Mouse (Mus musculus) fibroblast of lung, adult 2 months (primary cell): ENCODE results near the gene Rap1gap2.

ENCODE experiments used
- DNase-seq: peaks from one replicate; pipeline ENCODE4 v3.0.0-alpha.2; 2011; ENCODE audit warnings: low read depth

Gene Rap1gap2

DNA sequence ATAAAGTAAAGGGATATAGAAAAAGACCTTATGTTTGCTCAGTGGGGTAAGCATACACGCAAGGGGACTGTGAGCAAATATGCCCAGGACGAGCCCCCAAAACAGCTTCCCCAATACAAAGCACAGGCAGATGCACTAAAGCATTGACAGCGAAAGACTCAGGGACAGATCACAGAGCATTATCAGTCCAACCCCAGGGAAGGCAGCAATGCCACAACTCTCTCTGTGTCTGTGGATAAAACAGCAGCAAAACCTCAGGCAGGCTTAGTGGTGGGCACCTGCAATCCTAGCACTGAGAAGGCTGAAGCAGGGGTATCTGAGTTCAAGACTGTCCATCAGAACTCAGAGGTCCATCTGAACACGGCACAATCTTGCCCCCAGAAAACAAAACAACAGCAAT is 73.4 kb downstream of the Rap1gap2 start:
- DNase-seq: no peak

DNA sequence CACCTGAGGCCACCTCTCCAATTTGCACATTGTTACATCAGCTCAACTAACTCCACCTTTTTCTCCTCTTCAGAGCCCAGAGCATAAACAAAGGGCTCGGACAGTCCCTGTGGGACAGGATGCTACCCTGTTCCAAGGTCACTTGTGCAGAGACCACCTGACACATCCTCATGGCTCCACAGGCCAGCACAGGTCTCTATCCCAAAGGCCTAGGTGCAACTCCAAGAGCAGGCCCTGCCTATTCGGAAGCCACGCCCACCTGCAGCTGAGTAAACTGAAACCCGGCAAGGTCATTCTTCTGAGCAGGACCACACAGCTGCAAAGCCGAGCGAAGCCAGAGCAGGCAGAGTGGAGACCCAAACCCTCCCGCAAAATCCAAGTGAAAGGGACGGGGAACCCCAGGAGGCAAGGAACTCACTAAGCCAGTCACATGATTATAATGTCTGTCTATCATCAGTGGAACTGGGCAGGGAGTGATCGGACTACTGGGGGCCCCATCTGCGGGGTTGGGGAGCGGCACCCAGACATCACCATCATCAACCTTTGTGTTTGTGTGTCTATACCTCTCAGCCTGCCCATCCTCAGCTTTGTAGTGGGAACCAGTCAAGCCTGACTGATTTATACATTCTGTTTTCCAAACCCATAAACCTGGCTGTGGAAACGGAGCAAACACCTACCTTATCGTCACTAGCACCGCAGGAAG is 74.4 kb downstream of the Rap1gap2 start:
- no peak for DNase-seq

GRCm38 (mm10) chr11:74534380-74534779 is 76.3 kb downstream of the Rap1gap2 start:
- DNase-seq: no peak

GRCm38 (mm10) chr11:74533050-74533449 is 77.7 kb downstream of the Rap1gap2 start:
- DNase-seq: no peak

DNA sequence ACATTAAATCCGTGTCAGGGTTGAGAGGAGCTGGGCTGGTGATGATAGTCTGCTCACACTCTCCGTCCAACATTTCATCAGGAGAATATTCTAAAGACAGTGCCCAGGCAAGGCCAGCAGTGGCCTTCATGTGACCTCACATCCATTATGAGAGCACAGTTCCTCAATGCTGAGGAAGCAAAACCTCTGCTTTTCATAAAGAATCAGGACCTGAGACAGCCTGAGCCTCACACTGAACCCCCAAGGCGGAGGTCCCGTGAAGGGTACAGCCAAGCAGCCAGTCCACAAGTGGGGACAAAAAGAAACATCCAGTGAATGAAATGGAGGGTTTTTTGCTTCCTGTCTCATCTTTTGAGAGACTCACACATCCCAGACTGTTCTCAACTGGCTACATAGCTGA is 78.3 kb downstream of the Rap1gap2 start:
- no peak for DNase-seq

- no peak for DNase-seq
Measured at GRCm38 (mm10) chr11:74531725-74532124, 79.0 kb downstream of the Rap1gap2 start.

GRCm38 (mm10) chr11:74529803-74530202 is 80.9 kb downstream of the Rap1gap2 start:
- no peak for DNase-seq

DNA sequence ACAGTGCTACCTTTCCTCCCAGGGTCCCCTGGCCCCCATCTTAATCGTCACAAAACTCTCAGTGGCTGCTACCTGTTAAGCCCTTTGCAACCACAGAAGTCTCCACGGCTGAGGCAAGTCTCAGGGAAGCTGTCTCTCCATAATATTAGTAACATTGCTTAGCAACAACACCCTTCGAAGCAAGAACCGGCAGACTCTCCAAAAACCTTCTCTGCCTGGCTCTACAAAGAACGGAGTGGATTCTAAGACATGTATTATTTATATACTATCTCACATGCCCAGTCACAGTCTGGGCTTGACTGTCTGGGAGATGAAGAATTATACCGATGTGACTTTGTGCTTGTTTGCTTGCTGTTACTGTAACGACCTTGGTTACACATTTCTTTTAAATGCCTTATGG is 83.2 kb downstream of the Rap1gap2 start:
- DNase-seq: no peak

DNA sequence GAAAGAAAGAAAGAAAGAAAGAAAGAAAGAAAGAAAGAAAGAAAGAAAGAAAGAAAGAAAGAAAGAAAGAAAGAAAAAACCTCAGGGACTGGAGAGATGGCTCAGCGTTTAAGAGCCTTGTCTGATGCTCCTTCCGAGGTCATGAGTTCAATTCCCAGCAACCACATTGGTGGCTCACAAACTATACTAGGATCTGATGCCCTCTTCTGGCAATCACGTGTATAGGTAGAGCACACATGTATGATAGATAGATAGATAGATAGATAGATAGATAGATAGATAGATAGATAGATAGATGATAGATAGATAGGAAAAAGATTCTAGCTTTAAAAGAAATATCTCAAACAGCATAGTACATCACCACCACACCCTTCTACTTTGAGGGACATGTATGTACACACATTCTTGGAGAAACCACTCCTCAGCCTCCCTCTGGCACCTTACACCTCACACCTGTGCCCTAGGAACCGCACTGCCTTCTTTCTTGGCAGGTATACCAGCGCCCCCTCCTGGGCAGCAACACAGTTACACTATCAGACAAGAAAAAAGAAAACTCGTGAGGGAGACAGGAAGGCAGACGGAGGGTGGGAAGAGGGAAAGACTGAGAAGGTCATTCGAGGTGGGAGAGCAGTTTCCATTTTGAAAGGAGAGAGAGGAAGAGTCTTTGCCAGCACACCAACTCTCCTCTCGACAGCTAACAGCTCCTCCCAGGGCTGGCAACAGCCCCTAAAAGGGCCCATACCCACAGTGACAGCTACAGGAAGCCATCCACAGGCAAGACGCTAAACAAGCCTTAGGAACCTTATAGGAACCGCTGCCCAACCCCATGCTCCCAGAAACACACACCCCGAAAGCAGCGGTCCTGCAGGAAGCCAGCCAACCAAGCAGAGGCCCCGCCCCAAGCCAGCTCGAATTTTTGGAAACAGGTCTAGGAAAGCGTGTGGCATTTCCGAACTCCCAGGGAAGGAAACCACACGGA is 84.2 kb downstream of the Rap1gap2 start:
- no peak for DNase-seq

DNA sequence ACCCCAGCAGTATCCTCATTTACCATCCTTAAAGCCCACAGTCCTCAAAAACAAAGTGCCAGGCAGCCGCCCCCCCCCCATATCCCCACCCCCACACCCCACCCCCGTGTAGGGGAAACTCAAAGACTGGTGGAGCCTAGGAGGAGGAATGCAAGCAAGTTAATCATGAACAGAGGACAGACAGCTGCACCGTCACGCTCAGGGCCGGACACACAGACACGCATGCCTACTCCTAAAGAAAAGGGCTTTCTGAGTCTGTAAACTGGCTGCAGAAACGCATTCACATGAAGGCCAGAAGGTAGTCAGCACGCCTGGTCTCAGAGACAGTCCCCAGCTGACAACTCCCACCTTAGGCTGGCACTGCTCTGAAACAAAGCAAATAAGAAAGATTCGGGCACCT is 85.1 kb downstream of the Rap1gap2 start:
- DNase-seq: no peak

GRCm38 (mm10) chr11:74525205-74525604 is 85.5 kb downstream of the Rap1gap2 start:
- DNase-seq: no peak

DNA sequence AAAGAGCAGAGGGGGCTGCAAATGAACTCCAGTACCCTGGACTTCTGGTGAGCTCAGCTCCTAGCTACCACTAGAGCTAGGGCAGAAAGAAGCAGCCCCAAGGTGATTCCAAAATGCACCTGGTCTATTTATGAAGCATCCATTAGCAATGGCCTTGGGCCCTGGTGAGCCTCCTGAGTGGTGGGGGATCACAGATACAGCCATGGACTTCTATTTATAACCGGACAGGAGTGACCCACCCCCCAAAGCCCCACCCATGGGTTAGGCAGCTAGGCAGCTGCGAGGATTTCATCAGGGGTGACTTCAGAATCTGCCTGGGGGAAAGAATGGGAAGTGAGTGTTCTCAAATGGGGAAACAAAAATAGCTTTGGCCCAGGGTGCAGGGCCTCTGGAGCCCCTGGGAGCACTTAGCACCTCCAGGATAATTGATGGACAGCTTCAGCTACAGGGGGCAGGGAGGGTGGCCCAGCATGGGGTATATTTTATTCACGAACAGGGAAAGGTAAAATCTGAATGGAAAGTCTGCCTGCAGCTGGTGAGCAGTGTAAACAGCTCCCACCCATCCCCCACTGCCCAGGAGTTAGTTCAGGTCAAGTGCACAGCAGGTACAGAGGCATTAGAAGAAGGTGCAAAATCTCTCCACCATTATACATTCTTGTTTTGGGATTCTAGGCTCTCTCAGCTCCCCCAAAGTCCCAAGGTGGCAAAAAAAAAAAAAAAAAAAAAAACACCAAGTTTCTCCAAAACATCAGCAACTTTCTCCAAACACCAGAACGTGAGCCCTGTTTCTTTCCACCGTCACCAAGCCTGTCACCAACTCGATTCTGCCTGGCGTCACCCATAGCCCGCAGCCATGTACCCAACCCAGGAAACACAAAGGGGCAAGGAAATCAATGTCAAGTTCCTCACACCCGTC is 86.4 kb downstream of the Rap1gap2 start:
- no peak for DNase-seq

DNA sequence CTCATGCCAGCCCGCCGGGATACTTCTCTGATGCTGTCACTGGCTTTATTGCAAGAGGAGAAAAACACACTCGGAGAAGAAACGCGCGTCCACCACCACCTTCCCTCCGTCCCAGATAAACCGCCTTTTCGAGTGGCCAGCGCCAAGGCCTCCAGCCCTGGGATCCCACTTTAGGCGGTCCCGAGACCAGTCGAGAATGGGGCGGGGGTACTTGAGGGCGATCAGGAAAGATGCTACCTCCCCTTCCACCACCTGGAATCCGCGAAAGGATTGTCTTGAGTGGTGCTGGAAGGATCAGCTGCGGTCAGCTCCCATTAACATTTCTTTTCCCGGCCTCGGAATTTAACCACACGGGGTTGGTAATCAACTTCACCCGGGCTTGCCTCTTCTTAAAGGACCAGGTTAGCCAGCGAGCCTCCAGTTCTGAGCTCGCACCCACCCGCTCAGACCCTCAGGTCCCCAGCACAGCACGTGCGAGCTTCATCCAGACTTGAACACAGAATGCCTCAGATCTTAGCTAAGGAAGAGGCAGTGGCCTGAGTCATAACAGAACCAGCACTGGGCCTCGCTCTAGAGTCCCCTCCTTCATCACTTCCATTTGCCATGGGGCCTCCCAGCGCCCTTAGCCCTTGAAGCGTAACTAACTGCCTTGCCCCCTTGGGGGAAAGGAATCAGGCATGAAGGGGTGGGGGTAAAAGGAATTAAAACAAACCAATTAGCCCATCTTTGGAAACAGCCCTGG is 87.3 kb downstream of the Rap1gap2 start:
- no peak for DNase-seq

DNA sequence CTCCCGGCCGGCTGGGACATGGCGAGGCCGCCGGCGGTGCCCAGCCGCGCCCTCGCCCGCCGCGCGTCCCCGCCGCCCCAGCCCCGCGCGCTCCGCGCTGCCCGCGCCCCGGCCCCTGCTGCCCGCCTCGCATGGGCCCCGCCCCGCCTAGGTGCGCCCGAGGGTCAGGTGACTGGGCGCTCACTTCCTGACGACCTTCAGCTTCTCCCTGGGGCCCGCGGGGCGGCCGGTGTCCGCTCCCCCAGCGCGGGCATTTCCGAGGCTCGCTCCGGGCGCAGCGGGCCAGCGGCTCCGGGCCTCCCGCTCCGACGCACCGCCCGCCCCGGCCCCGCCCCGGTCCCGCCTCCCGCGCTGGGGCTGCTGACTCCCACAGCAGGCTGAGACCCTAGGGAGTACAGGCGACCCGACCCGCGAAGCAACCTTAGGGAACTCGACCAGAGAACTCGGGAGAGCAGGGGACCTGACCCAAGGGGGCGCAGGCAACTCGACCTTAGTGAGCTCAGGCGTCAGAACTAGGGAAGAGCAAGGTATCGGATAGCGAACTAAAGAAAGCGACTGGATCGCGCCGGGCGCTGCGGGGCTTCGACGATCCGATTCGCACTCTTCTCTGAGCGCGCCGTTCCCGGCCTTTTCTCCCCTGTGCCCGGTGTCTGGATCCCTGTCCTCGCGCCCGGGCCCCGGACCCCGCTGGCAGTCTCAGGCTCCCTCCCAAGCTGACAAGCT is 88.1 kb downstream of the Rap1gap2 start:
- DNase-seq: no peak

DNA sequence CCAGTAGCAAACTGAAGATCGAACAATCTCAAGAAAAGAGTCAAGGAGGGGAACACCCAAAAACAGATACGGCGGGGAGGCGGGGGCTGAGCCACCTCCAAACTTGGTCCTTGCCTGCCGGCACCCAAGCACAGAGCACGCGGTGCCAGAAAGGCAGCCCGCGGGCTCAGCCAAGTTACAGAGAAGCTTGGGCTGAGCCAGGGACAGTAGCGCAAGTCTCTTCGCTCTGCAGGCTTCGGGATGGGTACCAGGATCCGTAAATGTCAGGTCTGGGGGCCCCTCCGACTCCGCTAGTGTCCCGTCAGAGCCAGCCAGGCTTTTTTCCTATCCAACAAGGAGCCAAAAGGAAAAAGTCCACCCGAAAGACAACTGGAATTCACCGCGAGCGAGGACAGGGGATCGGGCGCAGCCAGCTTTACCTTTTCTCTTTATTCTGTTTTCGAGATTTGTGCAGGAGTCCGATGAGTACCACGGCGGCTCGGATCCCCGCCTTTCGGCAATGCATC is 88.7 kb downstream of the Rap1gap2 start:
- no peak for DNase-seq

DNA sequence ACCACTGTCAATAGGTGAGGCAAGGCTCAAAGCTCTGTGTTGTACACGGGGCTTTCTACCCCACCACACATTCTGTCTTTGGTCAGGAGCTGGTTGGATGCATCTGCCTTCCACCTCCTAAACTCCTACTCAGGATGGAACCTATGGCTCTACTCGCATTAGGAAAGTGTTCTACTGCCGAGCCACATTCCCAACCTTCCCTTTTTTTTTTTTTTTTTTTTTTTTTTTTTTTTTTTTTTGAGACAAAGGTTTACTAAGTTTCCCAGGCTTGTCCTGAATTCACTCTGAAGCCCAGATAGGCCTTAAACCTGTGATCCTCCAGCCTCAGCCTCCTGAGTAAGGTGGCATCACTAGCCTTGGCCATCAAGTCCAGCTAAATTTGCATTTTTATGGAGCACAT is 90.5 kb downstream of the Rap1gap2 start:
- DNase-seq: no peak

DNA sequence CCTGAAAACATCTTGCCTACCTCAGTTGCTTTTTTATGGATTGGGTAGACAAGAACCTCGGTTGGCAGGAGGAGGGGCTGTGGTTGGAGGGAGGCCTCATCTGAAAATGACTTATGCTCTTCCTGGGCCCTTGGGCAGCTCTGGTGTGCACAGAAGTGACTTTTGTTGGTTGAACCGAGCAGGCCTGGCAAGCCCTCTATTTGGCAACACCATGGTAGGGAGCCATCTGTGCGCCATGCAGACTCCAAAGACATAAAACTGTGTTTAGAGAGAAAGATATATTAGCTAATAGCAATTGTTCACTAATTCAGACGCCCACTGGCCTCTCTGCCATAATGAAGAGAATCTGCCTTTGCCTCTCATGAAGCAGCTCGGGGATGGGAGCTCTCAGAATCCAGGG is 94.6 kb downstream of the Rap1gap2 start:
- no peak for DNase-seq

DNA sequence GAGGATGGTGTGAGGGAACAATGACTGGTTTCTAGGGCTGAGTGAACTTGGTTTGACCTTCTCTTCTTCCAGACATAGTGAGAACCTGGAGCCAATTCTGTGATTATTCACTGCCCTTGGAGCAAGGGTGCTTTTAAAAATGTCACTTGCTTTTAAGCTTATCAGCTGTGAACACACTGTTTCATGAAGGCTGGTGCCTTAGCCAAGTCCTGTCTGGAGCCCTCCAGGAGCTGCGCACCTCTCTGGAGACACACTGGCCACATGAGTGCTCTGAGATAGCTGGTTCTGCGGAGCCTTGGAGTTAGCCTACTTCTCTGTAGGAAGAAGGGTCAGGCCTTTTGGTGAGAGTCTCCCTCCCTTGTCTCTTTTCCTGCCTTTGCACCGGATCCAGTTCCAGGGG is 95.7 kb downstream of the Rap1gap2 start:
- no peak for DNase-seq

- no peak for DNase-seq
Measured at GRCm38 (mm10) chr11:74512595-74512994, 98.1 kb downstream of the Rap1gap2 start.

GRCm38 (mm10) chr11:74506275-74506674 is 104.4 kb downstream of the Rap1gap2 start:
- no peak for DNase-seq

- DNase-seq: no peak
Measured at GRCm38 (mm10) chr11:74502485-74502884, 108.2 kb downstream of the Rap1gap2 start.
